Mouse (Mus musculus): ENCODE results near the gene Kiz.

Gene Kiz

GRCm38 (mm10) chr2:146855599-146856039 lies at the start of gene Kiz:
Gene Kiz (plus strand): TSS chr2:146855864.
- in situ Hi-C loops (cut with MboI; ENCODE audit: low sequenced_read_pairs), result no loop called here

- in situ Hi-C loops (cut with MboI; ENCODE audit: low sequenced_read_pairs), result no loop called here
Measured at GRCm38 (mm10) chr2:146809706-146810256, 45.9 kb upstream of the Kiz start.

GRCm38 (mm10) chr2:146810695-146811094 lies 45.0 kb upstream of the Kiz start:
- in situ Hi-C loops (cut with MboI; ENCODE audit: low sequenced_read_pairs), result no loop called here

- in situ Hi-C loops (cut with MboI; ENCODE audit: low sequenced_read_pairs), result no loop called here
Measured at GRCm38 (mm10) chr2:146814978-146815377, 40.7 kb upstream of the Kiz start.

- in situ Hi-C loops (cut with MboI; ENCODE audit: low sequenced_read_pairs), result no loop called here
Measured at GRCm38 (mm10) chr2:146819065-146819464, 36.6 kb upstream of the Kiz start.

- in situ Hi-C loops (cut with MboI; ENCODE audit: low sequenced_read_pairs), result no loop called here
Measured at GRCm38 (mm10) chr2:146823483-146823951, 32.1 kb upstream of the Kiz start.

- in situ Hi-C loops (cut with MboI; ENCODE audit: low sequenced_read_pairs), result no loop called here
Measured at GRCm38 (mm10) chr2:146824043-146824442, 31.6 kb upstream of the Kiz start.

GRCm38 (mm10) chr2:146828006-146828405 lies 27.7 kb upstream of the Kiz start:
- in situ Hi-C loops (cut with MboI; ENCODE audit: low sequenced_read_pairs), result no loop called here

GRCm38 (mm10) chr2:146833222-146834063 lies 22.2 kb upstream of the Kiz start:
- in situ Hi-C loops (cut with MboI; ENCODE audit: low sequenced_read_pairs), result no loop called here

GRCm38 (mm10) chr2:146834064-146834313 lies 21.7 kb upstream of the Kiz start:
- in situ Hi-C loops (cut with MboI; ENCODE audit: low sequenced_read_pairs), result no loop called here

- in situ Hi-C loops (cut with MboI; ENCODE audit: low sequenced_read_pairs), result no loop called here
Measured at GRCm38 (mm10) chr2:146834314-146835201, 21.1 kb upstream of the Kiz start.

- in situ Hi-C loops (cut with MboI; ENCODE audit: low sequenced_read_pairs), result no loop called here
Measured at GRCm38 (mm10) chr2:146835241-146835990, 20.2 kb upstream of the Kiz start.

GRCm38 (mm10) chr2:146836246-146836645 lies 19.4 kb upstream of the Kiz start:
- in situ Hi-C loops (cut with MboI; ENCODE audit: low sequenced_read_pairs), result no loop called here

GRCm38 (mm10) chr2:146836871-146837550 lies 18.7 kb upstream of the Kiz start:
- in situ Hi-C loops (cut with MboI; ENCODE audit: low sequenced_read_pairs), result no loop called here

GRCm38 (mm10) chr2:146837653-146838052 lies 18.0 kb upstream of the Kiz start:
- in situ Hi-C loops (cut with MboI; ENCODE audit: low sequenced_read_pairs), result no loop called here

- in situ Hi-C loops (cut with MboI; ENCODE audit: low sequenced_read_pairs), result no loop called here
Measured at GRCm38 (mm10) chr2:146838596-146839302, 16.9 kb upstream of the Kiz start.

- in situ Hi-C loops (cut with MboI; ENCODE audit: low sequenced_read_pairs), result no loop called here
Measured at GRCm38 (mm10) chr2:146839303-146840030, 16.2 kb upstream of the Kiz start.

- in situ Hi-C loops (cut with MboI; ENCODE audit: low sequenced_read_pairs), result no loop called here
Measured at GRCm38 (mm10) chr2:146847863-146848262, 7.8 kb upstream of the Kiz start.

- in situ Hi-C loops (cut with MboI; ENCODE audit: low sequenced_read_pairs), result no loop called here
Measured at GRCm38 (mm10) chr2:146856120-146856519, 456 bp downstream of the Kiz start.

All from CH12F3 (cell line).